Mouse (Mus musculus) embryonic fibroblast, embryonic 13.5 days (primary cell): ENCODE results near the gene Pfkp.

ENCODE experiments used
- CTCF ChIP-seq: IDR thresholded peaks from 2 replicates; pipeline ENCODE4 v1.5.1; 2011; ENCODE audit warnings: mild to moderate bottlenecking, control low read depth, low read length, moderate library complexity, borderline replicate concordance; ENCODE audit not compliant: insufficient read depth
- POLR2A ChIP-seq: IDR thresholded peaks from 2 replicates; pipeline ENCODE4 v1.6.1; 2011; ENCODE audit warnings: low read depth, mild to moderate bottlenecking, control low read depth, low read length, moderate library complexity

DNA sequence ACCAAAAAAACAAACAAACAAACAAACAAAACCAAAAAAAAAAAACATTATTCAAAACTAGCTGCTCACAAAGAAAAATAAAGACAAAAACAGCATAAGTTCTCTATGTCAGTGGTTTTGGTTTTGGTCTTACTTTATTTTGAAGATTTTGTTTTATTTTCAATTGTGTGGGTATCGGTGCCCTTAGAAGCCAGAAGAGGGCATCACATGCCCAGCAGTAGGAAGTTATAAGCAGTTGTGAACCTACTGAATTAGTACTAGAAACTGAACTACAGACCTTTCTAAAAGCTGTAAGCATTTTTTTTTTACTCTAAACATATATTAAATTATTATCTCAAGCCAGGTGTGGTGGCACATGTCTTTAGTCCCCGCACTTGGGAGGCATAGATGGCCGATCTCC is 21.2 kb downstream of the Pfkp start:
- TF ChIP-seq CTCF: no peak
- TF ChIP-seq POLR2A: no peak
